Mouse (Mus musculus) MEL (cell line): ENCODE data around the gene Fstl5.

Source experiments
- CTCF ChIP-seq, 3 experiments: IDR thresholded peaks in 2 of 3; conservative IDR thresholded peaks in 1 of 3; 2 replicates each; pipeline ENCODE4 v1.5.1; 2011 to 2012; ENCODE audit warnings: low read length in 3 of 3, low read depth in 2 of 3, mild to moderate bottlenecking in 2 of 3, improper control_type of control experiment in 1 of 3, inconsistent platforms in 1 of 3, mixed read lengths in 1 of 3, moderate library complexity in 1 of 3; ENCODE audit not compliant: control insufficient read depth in 1 of 3, insufficient read depth in 1 of 3, poor library complexity in 1 of 3, severe bottlenecking in 1 of 3
- ELF1 ChIP-seq: IDR thresholded peaks from 2 replicates; pipeline ENCODE4 v1.6.1; 2014; ENCODE audit warnings: low read depth, mild to moderate bottlenecking, inconsistent platforms, low read length, improper control_type of control experiment, moderate library complexity
- MAX ChIP-seq: IDR thresholded peaks from 2 replicates; pipeline ENCODE4 v1.6.1; 2011; ENCODE audit warnings: low read length, improper control_type of control experiment
- MEF2A ChIP-seq: IDR thresholded peaks from 2 replicates; pipeline ENCODE4 v1.6.1; 2014; ENCODE audit warnings: low read depth, mild to moderate bottlenecking, inconsistent platforms, low read length, improper control_type of control experiment; ENCODE audit not compliant: poor library complexity, insufficient replicate concordance, severe bottlenecking; ENCODE audit errors: extremely low read depth
- NRF1 ChIP-seq: IDR thresholded peaks from 2 replicates; pipeline ENCODE4 v1.6.1; 2014; ENCODE audit warnings: low read depth, mild to moderate bottlenecking, inconsistent platforms, low read length, improper control_type of control experiment, moderate library complexity; ENCODE audit not compliant: poor library complexity, insufficient read depth, severe bottlenecking
- TCF12 ChIP-seq: IDR thresholded peaks from 2 replicates; pipeline ENCODE4 v1.6.1; 2014; ENCODE audit warnings: low read depth, mild to moderate bottlenecking, inconsistent platforms, low read length, improper control_type of control experiment, moderate library complexity
- ZNF384 ChIP-seq: IDR thresholded peaks from 2 replicates; pipeline ENCODE4 v1.6.1; 2012; ENCODE audit warnings: low read depth, mild to moderate bottlenecking, inconsistent platforms, low read length, improper control_type of control experiment

DNA sequence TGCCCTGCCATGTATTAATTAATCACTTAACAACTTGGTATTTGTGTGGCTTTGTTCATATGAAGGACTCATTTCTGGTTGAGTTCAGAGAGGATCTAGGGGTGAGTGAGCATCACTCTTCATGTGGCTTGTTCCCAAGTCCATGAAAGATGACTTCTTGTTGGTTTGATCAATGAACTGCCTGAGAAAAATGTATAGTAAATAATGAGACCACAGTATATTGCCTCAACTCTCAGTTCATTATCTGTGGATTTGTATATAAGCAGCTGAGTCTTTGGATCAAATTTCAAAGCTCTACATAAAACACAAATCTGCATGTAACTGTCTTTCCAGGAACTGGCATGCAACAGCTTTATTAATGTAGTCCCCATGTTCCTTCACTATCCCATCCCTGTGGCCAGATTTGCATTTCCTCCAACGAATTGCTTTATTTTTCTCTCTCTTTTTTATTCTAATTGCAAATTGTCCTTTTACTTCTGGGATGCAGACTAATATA, 623.1 kb downstream of the Fstl5 start:
- TF ChIP-seq MAX (no peak), NRF1 (no peak), ELF1 (no peak), CTCF (IDR thresholded peaks at IDR 0.05 in 2 of 3, conservative IDR thresholded peaks at IDR 0.05 in 1 of 3; ENCODE audit: control insufficient read depth in 1 of 3, insufficient read depth in 1 of 3, low read depth in 2 of 3, low read length in 3 of 3, poor library complexity in 1 of 3, severe bottlenecking in 1 of 3) (no peak), TCF12 (no peak), ZNF384 (no peak), MEF2A (no peak)
